Mouse (Mus musculus) G1E (cell line): ENCODE data around the gene Prss50. TPM values are rescaled to one million over a fixed set of nuclear protein-coding genes. Genes with fewer than 3 reads are reported as not detected.

Experiments
- ATAC-seq: 2 replicates; pipeline ENCODE4 v1.8.0; 2016; ENCODE audit warnings: mild to moderate bottlenecking; ENCODE audit not compliant: insufficient number of reproducible peaks, poor library complexity, low FRiP score, severe bottlenecking; ENCODE audit errors: extremely low read depth
- DNase-seq: peaks from one replicate; pipeline ENCODE4 v3.0.0; 2012; ENCODE audit warnings: low spot score
- H3K27me3 ChIP-seq: 2 replicates; pipeline ENCODE4 v1.6.1; 2012; ENCODE audit warnings: mild to moderate bottlenecking, low read length, inconsistent platforms; ENCODE audit not compliant: insufficient read depth
- H3K36me3 ChIP-seq: replicated peaks from 2 replicates; pipeline ENCODE3; 2012; ENCODE audit warnings: mild to moderate bottlenecking, inconsistent platforms
- H3K4me1 ChIP-seq: 2 replicates; pipeline ENCODE4 v1.6.1; 2012; ENCODE audit warnings: low read depth, low read length, inconsistent platforms, mixed read lengths; ENCODE audit not compliant: insufficient read depth
- H3K4me3 ChIP-seq: 2 replicates; pipeline ENCODE4 v1.5.1; 2012; ENCODE audit warnings: low read depth, mild to moderate bottlenecking, inconsistent platforms, low read length, moderate library complexity, mixed read lengths
- H3K9me3 ChIP-seq: replicated peaks from 2 replicates; pipeline ENCODE4 v1.6.1; 2012; ENCODE audit warnings: inconsistent platforms
- CTCF ChIP-seq: IDR thresholded peaks from 2 replicates; pipeline ENCODE4 v1.5.1; 2012; ENCODE audit warnings: low read depth, low read length, inconsistent platforms, mixed read lengths
- GATA1 ChIP-seq: IDR thresholded peaks from 2 replicates; pipeline ENCODE4 v1.6.1; 2012; ENCODE audit warnings: borderline replicate concordance, low read length, inconsistent platforms, mixed read lengths
- GATA2 ChIP-seq: IDR thresholded peaks from 2 replicates; pipeline ENCODE4 v1.6.1; 2012; ENCODE audit warnings: low read depth, low read length, inconsistent platforms, borderline replicate concordance
- POLR2AphosphoS5 ChIP-seq: IDR thresholded peaks from 2 replicates; pipeline ENCODE4 v1.6.1; 2012; ENCODE audit warnings: low read depth, low read length, inconsistent platforms; ENCODE audit not compliant: insufficient replicate concordance
- TAL1 ChIP-seq: conservative IDR thresholded peaks from 2 replicates; pipeline ENCODE4 v1.6.1; 2012; ENCODE audit warnings: low read depth, low read length, inconsistent platforms, mixed read lengths
- polyA plus RNA-seq: library from polyadenylated mRNA; stranded (reverse); fragments of >175 nt; gene quantifications from 2 replicates; pipeline ENCODE4 v1.2.3, GENCODE M21; 2012
- total RNA-seq, 2 experiments: library from RNA; stranded (forward) in 1 of 2; stranded (reverse) in 1 of 2; fragments of 200-1000 nt in 1 of 2; fragments of >200 nt in 1 of 2; fragmentation: Nextera tagmentation in 1 of 2; gene quantifications; 2 replicates each; pipeline ENCODE4 v1.2.3; 2014 to 2017

The Prss50 gene
- total and polyA plus RNA-seq, 3 experiments = not detected

GRCm38 (mm10) chr9:110825832-110826231 is 31.9 kb upstream of the Prss50 start:
- Histone ChIP-seq H3K9me3 (no peaks in the 10 kb centered on the region), H3K4me1 (no peaks in the 10 kb centered on the region), H3K36me3 (no peaks in the 10 kb centered on the region), H3K27me3 (peaks cover 20% of the 10 kb centered on the region), H3K4me3 (no peak overlapping the region)
- DNase-seq = no peak
- TF ChIP-seq CTCF = no peak
- no peak for ATAC-seq

DNA sequence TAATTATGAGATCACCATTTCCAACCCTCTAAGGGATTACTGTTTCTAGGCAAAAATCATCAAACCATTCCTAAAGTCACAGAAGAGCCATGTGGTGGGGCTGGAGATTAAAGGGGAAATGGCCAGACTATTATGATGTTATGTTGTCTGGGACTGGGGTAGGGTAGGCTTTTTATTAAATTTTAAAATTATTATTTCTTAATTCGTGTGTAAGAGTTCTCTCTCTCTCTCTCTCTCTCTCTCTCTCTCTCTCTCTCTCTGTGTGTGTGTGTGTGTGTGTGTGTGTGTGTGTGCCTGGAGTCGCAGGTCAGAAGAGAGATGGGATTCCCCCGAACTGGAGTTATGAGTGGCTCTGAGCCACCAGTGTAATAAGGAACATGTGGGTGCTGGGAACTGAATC is 31.4 kb upstream of the Prss50 start, which contains the start of gene Prss43:
Prss43 (plus strand) TSS at position 301 of the 400 bp plus-strand sequence.
- Histone ChIP-seq H3K4me3 (no peak within 1 kb of the TSS), H3K4me1 (no peaks in the 10 kb centered on the region), H3K9me3 (no peaks in the 10 kb centered on the region), H3K36me3 (no peaks in the 10 kb centered on the region), H3K27me3 (peaks cover 18% of the 10 kb centered on the region)
- TF ChIP-seq CTCF (no peak), GATA1 (no peak), POLR2AphosphoS5 (no peak), GATA2 (no peak), TAL1 (no peak)
- no peak for DNase-seq
- ATAC-seq = no peak

DNA sequence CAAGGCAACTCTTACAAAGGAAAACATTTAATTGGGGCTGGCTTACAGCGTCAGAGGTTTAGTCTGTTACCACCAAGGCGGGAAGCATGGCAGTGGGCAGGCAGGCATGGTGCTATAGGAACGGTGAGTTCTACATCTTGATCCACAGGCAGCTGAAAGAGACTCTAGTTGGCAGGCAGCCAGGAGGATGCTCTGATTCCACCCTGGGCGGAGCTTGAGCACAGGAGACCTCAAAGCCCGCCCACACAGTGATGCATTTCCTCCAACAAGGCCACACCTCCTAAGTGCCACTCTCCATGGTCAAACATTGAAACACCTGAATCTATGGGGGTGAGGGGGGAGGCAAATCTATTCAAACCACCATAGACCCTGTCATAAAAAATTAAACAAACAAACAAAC is 24.7 kb upstream of the Prss50 start:
- no peaks in the 10 kb centered on the region for H3K9me3 ChIP-seq
- H3K4me3 ChIP-seq = no peak overlapping the region
- H3K4me1 ChIP-seq = no peaks in the 10 kb centered on the region
- no peaks in the 10 kb centered on the region for H3K36me3 ChIP-seq
- H3K27me3 ChIP-seq = peaks cover 7% of the 10 kb centered on the region
- TF ChIP-seq GATA1 (no peak), GATA2 (no peak)
- ATAC-seq = no peak
- no peak for DNase-seq

- DNase-seq = no peak
- H3K27me3 ChIP-seq = peaks cover 5% of the 10 kb centered on the region; the same call in 1 of the 2 replicates
- H3K9me3 ChIP-seq = no peaks in the 10 kb centered on the region
- ATAC-seq = no peak
- no peak within 1 kb of the TSS for H3K4me3 ChIP-seq
- H3K36me3 ChIP-seq = no peaks in the 10 kb centered on the region
- no peak for TF ChIP-seq POLR2AphosphoS5
- no peak for TF ChIP-seq CTCF
- TF ChIP-seq TAL1 = no peak
- no peak for TF ChIP-seq GATA1
- TF ChIP-seq GATA2 = no peak
- H3K4me1 ChIP-seq = no peaks in the 10 kb centered on the region
Measured at GRCm38 (mm10) chr9:110834411-110834810, 23.4 kb upstream of the Prss50 start, which contains the start of gene Prss45. Gene Prss45, plus strand, starts transcription at chr9:110834588.

DNA sequence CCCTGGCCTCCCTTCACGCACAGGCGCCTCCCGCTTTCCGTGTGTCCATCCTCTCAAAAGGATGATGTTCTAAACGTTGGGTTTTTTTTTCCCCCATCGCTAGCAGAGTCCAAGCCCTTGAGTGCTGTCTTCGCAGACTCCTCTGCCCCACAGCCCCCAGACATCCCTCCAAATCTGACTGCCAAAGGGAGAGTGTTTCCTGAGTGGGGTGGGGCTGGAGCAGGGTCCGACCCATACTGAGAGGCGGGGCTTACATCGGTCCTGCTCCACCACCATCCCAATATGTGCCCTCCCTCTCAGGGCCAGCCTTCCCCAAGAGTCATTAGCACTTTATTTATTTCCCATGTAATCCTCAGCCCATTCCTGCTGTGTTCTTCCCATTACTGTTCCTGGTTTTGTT is 22.8 kb upstream of the Prss50 start:
- H3K27me3 ChIP-seq = peaks cover 6% of the 10 kb centered on the region; the same call in 1 of the 2 replicates
- H3K4me3 ChIP-seq = no peak overlapping the region
- no peaks in the 10 kb centered on the region for H3K36me3 ChIP-seq
- no peaks in the 10 kb centered on the region for H3K4me1 ChIP-seq
- no peak for DNase-seq
- ATAC-seq = no peak
- no peaks in the 10 kb centered on the region for H3K9me3 ChIP-seq
- no peak for TF ChIP-seq GATA1
- TF ChIP-seq GATA2 = no peak
- no peak for TF ChIP-seq TAL1
- no peak for TF ChIP-seq POLR2AphosphoS5
- TF ChIP-seq CTCF = no peak

- H3K36me3 ChIP-seq = no peaks in the 10 kb centered on the region
- ATAC-seq = no peak
Measured at GRCm38 (mm10) chr9:110836112-110836511, 21.7 kb upstream of the Prss50 start.

GRCm38 (mm10) chr9:110840905-110841304 is 16.9 kb upstream of the Prss50 start:
- no peaks in the 10 kb centered on the region for H3K36me3 ChIP-seq
- H3K4me1 ChIP-seq = no peaks in the 10 kb centered on the region
- no peak for ATAC-seq
- no peak for DNase-seq
- H3K27me3 ChIP-seq = peaks cover 15% of the 10 kb centered on the region
- TF ChIP-seq GATA2 (no peak), TAL1 (no peak), CTCF (no peak), POLR2AphosphoS5 (no peak), GATA1 (no peak)
- H3K4me3 ChIP-seq = no peak overlapping the region
- H3K9me3 ChIP-seq = no peaks in the 10 kb centered on the region

More at GRCm38 (mm10) chr9:110836112-110836511, 21.7 kb upstream of the Prss50 start:
- no peak for TF ChIP-seq GATA1
- TF ChIP-seq CTCF = no peak
- H3K4me3 ChIP-seq = no peak overlapping the region
- peaks cover 6% of the 10 kb centered on the region; the same call in 1 of the 2 replicates for H3K27me3 ChIP-seq
- no peaks in the 10 kb centered on the region for H3K4me1 ChIP-seq
- DNase-seq = no peak
- H3K9me3 ChIP-seq = no peaks in the 10 kb centered on the region
